Mouse (Mus musculus) testis, adult 2 months (tissue): ENCODE results near the gene 1600014C23Rik. TPM values are rescaled to one million over a fixed set of nuclear protein-coding genes. Genes with fewer than 3 reads are reported as not detected.

Source experiments
- H3K27ac ChIP-seq: fragments of 200-500 bp; 2 replicates; pipeline ENCODE4 v1.5.1; 2012; ENCODE audit warnings: low read depth, low read length; ENCODE audit not compliant: control insufficient read depth, insufficient read depth
- H3K27me3 ChIP-seq: fragments of 200-500 bp; 2 replicates; pipeline ENCODE4 v1.6.1; 2012; ENCODE audit warnings: mild to moderate bottlenecking, low read length, moderate library complexity; ENCODE audit not compliant: control insufficient read depth, insufficient read depth
- H3K36me3 ChIP-seq: fragments of 200-500 bp; 2 replicates; pipeline ENCODE4 v1.6.1; 2012; ENCODE audit warnings: mild to moderate bottlenecking, low read length; ENCODE audit not compliant: control insufficient read depth, insufficient read depth
- H3K4me1 ChIP-seq: fragments of 200-500 bp; 2 replicates; pipeline ENCODE4 v1.6.1; 2012; ENCODE audit warnings: low read length; ENCODE audit not compliant: control insufficient read depth, insufficient read depth
- H3K4me3 ChIP-seq: fragments of 200-500 bp; 2 replicates; pipeline ENCODE4 v1.5.1; 2012; ENCODE audit warnings: low read depth, mild to moderate bottlenecking, low read length, moderate library complexity, mixed read lengths; ENCODE audit not compliant: control insufficient read depth
- CTCF ChIP-seq: fragments of 200-500 bp; IDR thresholded peaks from 2 replicates; pipeline ENCODE4 v1.5.1; 2012; ENCODE audit warnings: low read depth, mild to moderate bottlenecking, inconsistent platforms, low read length, moderate library complexity; ENCODE audit not compliant: control insufficient read depth, insufficient read depth, insufficient replicate concordance
- POLR2A ChIP-seq: fragments of 200-500 bp; IDR thresholded peaks from 2 replicates; pipeline ENCODE4 v1.6.1; 2012; ENCODE audit warnings: low read depth, mild to moderate bottlenecking, inconsistent platforms, low read length, moderate library complexity; ENCODE audit not compliant: control insufficient read depth
- polyA plus RNA-seq: library from polyadenylated mRNA; depleted of rRNA; stranded (reverse); fragments of >200 nt; gene quantifications from 2 replicates; pipeline ENCODE4 v1.2.3, GENCODE M21; 2012

The 1600014C23Rik gene
- polyA plus RNA-seq, 1 experiment = 0.36 TPM

- Histone ChIP-seq H3K27me3 (no peaks in the 10 kb centered on the region), H3K4me3 (no peak overlapping the region), H3K27ac (no peak overlapping the region), H3K36me3 (no peaks in the 10 kb centered on the region), H3K4me1 (no peaks in the 10 kb centered on the region)
- no peak for TF ChIP-seq POLR2A
- TF ChIP-seq CTCF = no peak
Measured at GRCm38 (mm10) chr17:45759751-45760150, 26.1 kb upstream of the 1600014C23Rik start.

- TF ChIP-seq POLR2A (no peak), CTCF (no peak)
- H3K36me3 ChIP-seq = no peaks in the 10 kb centered on the region
- no peaks in the 10 kb centered on the region for H3K4me1 ChIP-seq
- no peak overlapping the region for H3K4me3 ChIP-seq
- H3K27me3 ChIP-seq = no peaks in the 10 kb centered on the region
- H3K27ac ChIP-seq = no peak overlapping the region
Measured at GRCm38 (mm10) chr17:45758808-45759207, 25.2 kb upstream of the 1600014C23Rik start.

- Histone ChIP-seq H3K36me3 (no peaks in the 10 kb centered on the region), H3K4me1 (no peaks in the 10 kb centered on the region), H3K27me3 (no peaks in the 10 kb centered on the region), H3K4me3 (no peak overlapping the region), H3K27ac (no peak overlapping the region)
- no peak for TF ChIP-seq CTCF
- TF ChIP-seq POLR2A = no peak
Measured at GRCm38 (mm10) chr17:45757932-45758331, 24.3 kb upstream of the 1600014C23Rik start.

- Histone ChIP-seq H3K27ac (no peak overlapping the region), H3K4me1 (no peaks in the 10 kb centered on the region), H3K4me3 (no peak overlapping the region), H3K27me3 (no peaks in the 10 kb centered on the region), H3K36me3 (no peaks in the 10 kb centered on the region)
- no peak for TF ChIP-seq POLR2A
- no peak for TF ChIP-seq CTCF
Measured at GRCm38 (mm10) chr17:45756831-45757230, 23.2 kb upstream of the 1600014C23Rik start.

GRCm38 (mm10) chr17:45756391-45756790, 22.7 kb upstream of the 1600014C23Rik start:
- no peak overlapping the region for H3K27ac ChIP-seq

GRCm38 (mm10) chr17:45754186-45754862, 20.7 kb upstream of the 1600014C23Rik start:
- no peaks in the 10 kb centered on the region for H3K4me1 ChIP-seq
- no peak overlapping the region for H3K27ac ChIP-seq
- no peaks in the 10 kb centered on the region for H3K27me3 ChIP-seq
- no peak overlapping the region for H3K4me3 ChIP-seq
- TF ChIP-seq CTCF = no peak
- no peak for TF ChIP-seq POLR2A
- H3K36me3 ChIP-seq = no peaks in the 10 kb centered on the region

More at GRCm38 (mm10) chr17:45756391-45756790, 22.7 kb upstream of the 1600014C23Rik start:
- Histone ChIP-seq H3K4me1 (no peaks in the 10 kb centered on the region), H3K36me3 (no peaks in the 10 kb centered on the region), H3K4me3 (no peak overlapping the region), H3K27me3 (no peaks in the 10 kb centered on the region)
- TF ChIP-seq POLR2A (no peak), CTCF (no peak)

GRCm38 (mm10) chr17:45752678-45753077, 19.0 kb upstream of the 1600014C23Rik start:
- no peak overlapping the region for H3K4me3 ChIP-seq
- peaks cover 12% of the 10 kb centered on the region for H3K4me1 ChIP-seq
- no peaks in the 10 kb centered on the region for H3K36me3 ChIP-seq
- no peak overlapping the region for H3K27ac ChIP-seq
- TF ChIP-seq POLR2A = no peak
- TF ChIP-seq CTCF = no peak
- no peaks in the 10 kb centered on the region for H3K27me3 ChIP-seq
